Mouse (Mus musculus): ENCODE results near the gene Vmn2r71.

DNA sequence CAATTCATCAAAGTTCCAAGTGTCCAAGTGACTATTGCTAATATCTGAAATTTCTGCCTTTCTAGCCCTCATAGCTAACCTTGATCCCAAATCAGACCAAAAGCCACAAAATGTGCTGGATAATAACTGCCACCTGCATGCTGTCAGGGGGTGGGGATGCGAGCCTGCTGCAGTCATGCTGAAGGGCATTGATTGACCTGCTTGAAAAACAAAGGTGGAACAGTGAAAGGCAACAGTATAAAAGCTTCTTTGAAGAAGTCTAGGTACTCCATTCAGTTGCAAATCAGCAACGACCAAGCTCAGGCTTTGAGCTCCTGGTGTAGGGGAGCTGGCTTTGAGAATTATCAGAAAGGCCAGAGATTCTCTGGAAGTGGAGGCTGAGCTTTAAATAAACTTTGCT lies 19.8 kb upstream of the Vmn2r71 start:
- TF ChIP-seq GATA1 (IDR thresholded peaks at IDR 0.05; ENCODE audit: low read length) (no peak), TAL1 (IDR thresholded peaks at IDR 0.05; ENCODE audit: low read length) (no peak)

All from erythroblast, embryonic 14.5 days (primary cell).